Mouse (Mus musculus) limb, embryonic 12.5 days (tissue): ENCODE results near the gene Peg10. TPM values are rescaled to one million over a fixed set of nuclear protein-coding genes. Genes with fewer than 3 reads are reported as not detected.
"Not testable (repeated sequence)": the region's sequence is repeated elsewhere in the genome, so short reads cannot be mapped to it uniquely, and the experiment has no call there.

Experiments used
- ATAC-seq: fragments of 200-750 bp; cut with Nextera tagmentation; 2 replicates; pipeline ENCODE4 v1.8.0; 2017; ENCODE audit warnings: low read depth, moderate TSS enrichment; ENCODE audit not compliant: insufficient number of reproducible peaks, insufficient read depth, low FRiP score, low TSS enrichment
- H3K27ac ChIP-seq: fragments of 300-500 bp; sonication (generic); 2 replicates; pipeline ENCODE4 v1.5.1; 2016; ENCODE audit warnings: mild to moderate bottlenecking, moderate library complexity
- H3K27me3 ChIP-seq: fragments of 300-500 bp; sonication (generic); 2 replicates; pipeline ENCODE4 v1.6.1; 2016; ENCODE audit warnings: mild to moderate bottlenecking, moderate library complexity
- H3K36me3 ChIP-seq: fragments of 300-500 bp; sonication (generic); 2 replicates; pipeline ENCODE4 v1.6.1; 2016; ENCODE audit warnings: mild to moderate bottlenecking, moderate library complexity
- H3K4me1 ChIP-seq: fragments of 300-500 bp; sonication (generic); replicated peaks from 2 replicates; pipeline ENCODE4 v1.6.1; 2016
- H3K4me2 ChIP-seq: fragments of 300-500 bp; sonication (generic); 2 replicates; pipeline ENCODE4 v1.6.1; 2016; ENCODE audit warnings: mild to moderate bottlenecking, moderate library complexity
- H3K4me3 ChIP-seq: fragments of 300-500 bp; sonication (generic); replicated peaks from 2 replicates; pipeline ENCODE4 v1.5.1; 2016; ENCODE audit warnings: mild to moderate bottlenecking
- H3K9ac ChIP-seq: fragments of 300-500 bp; sonication (generic); replicated peaks from 2 replicates; pipeline ENCODE4 v1.6.1; 2016; ENCODE audit warnings: mild to moderate bottlenecking, moderate library complexity
- H3K9me3 ChIP-seq: fragments of 300-500 bp; sonication (generic); 2 replicates; pipeline ENCODE4 v1.6.1; 2016; ENCODE audit warnings: mild to moderate bottlenecking, moderate library complexity
- WGBS: fragments of 180-500 bp; shearing (Covaris S2); methylation state at CpG from one replicate; pipeline ENCODE4 v1.1.7; 2016; 5-methylcytosine and 5-hydroxymethylcytosine counted together
- polyA plus RNA-seq: library from polyadenylated mRNA; unstranded; fragments of >200 nt; fragmentation: Nextera tagmentation; extraction: Ambion mirVana; gene quantifications from 2 replicates; pipeline ENCODE4 v1.2.1, GENCODE M21; 2016

Gene Peg10
- polyA plus RNA-seq, 1 experiment from 2014 or later = 9.1 TPM

GRCm38 (mm10) chr6:4749091-4749490 is 2.0 kb downstream of the Peg10 start:
- H3K36me3 ChIP-seq = peaks cover 5% of the 10 kb centered on the region
- H3K4me3 ChIP-seq = peak overlapping the region; percentile 49
- 52% methylated on average over 22 of the region's 22 CpGs for WGBS
- H3K9me3 ChIP-seq = peaks cover 33% of the 10 kb centered on the region
- H3K27ac ChIP-seq = no peak overlapping the region
- H3K4me1 ChIP-seq = peaks cover 7% of the 10 kb centered on the region; the same call in 1 of the 2 replicates
- peak; percentile 91 for ATAC-seq
- peak overlapping the region; percentile 62 for H3K4me2 ChIP-seq
- H3K27me3 ChIP-seq = no peaks in the 10 kb centered on the region
- no peak overlapping the region for H3K9ac ChIP-seq

GRCm38 (mm10) chr6:4751355-4751754 is 4.2 kb downstream of the Peg10 start:
- H3K9me3 ChIP-seq = peaks cover 55% of the 10 kb centered on the region
- no peak overlapping the region for H3K9ac ChIP-seq
- H3K4me3 ChIP-seq = no peak overlapping the region
- no peaks in the 10 kb centered on the region for H3K27me3 ChIP-seq
- H3K4me2 ChIP-seq = peak overlapping the region; percentile 16; the same call in 1 of the 2 replicates
- H3K27ac ChIP-seq = no peak overlapping the region
- no peak for ATAC-seq
- H3K36me3 ChIP-seq = peaks cover 28% of the 10 kb centered on the region
- peaks cover 7% of the 10 kb centered on the region; the same call in 1 of the 2 replicates for H3K4me1 ChIP-seq
- WGBS = 33% methylated on average over 4 of the region's 4 CpGs

GRCm38 (mm10) chr6:4754286-4754685 is 7.2 kb downstream of the Peg10 start:
- no peaks in the 10 kb centered on the region for H3K27me3 ChIP-seq
- H3K4me2 ChIP-seq = no peak overlapping the region
- H3K9ac ChIP-seq = no peak overlapping the region
- H3K4me3 ChIP-seq = no peak overlapping the region
- ATAC-seq = no peak
- peaks cover 7% of the 10 kb centered on the region; the same call in 1 of the 2 replicates for H3K4me1 ChIP-seq
- peaks cover 37% of the 10 kb centered on the region for H3K36me3 ChIP-seq
- H3K9me3 ChIP-seq = peaks cover 26% of the 10 kb centered on the region
- no peak overlapping the region for H3K27ac ChIP-seq
- 91% methylated on average over 10 of the region's 10 CpGs for WGBS

DNA sequence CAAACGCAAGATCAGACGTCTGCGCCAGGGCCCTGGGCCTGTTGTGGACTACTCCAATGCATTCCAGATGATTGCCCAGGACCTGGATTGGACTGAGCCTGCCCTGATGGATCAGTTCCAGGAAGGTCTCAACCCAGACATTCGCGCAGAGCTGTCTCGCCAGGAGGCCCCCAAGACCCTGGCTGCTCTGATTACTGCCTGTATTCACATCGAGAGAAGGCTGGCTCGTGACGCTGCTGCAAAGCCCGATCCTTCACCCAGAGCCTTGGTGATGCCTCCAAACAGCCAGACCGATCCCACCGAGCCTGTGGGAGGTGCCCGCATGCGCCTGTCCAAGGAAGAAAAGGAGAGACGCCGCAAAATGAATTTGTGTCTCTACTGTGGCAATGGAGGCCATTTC is 7.8 kb downstream of the Peg10 start:
- peaks cover 37% of the 10 kb centered on the region for H3K36me3 ChIP-seq
- no peaks in the 10 kb centered on the region for H3K27me3 ChIP-seq
- WGBS = 92% methylated on average over 16 of the region's 16 CpGs
- peaks cover 7% of the 10 kb centered on the region; the same call in 1 of the 2 replicates for H3K4me1 ChIP-seq
- H3K9ac ChIP-seq = no peak overlapping the region
- no peak overlapping the region for H3K27ac ChIP-seq
- H3K9me3 ChIP-seq = peaks cover 26% of the 10 kb centered on the region
- no peak overlapping the region for H3K4me3 ChIP-seq
- ATAC-seq = no peak
- no peak overlapping the region for H3K4me2 ChIP-seq

- not testable (repeated sequence) for H3K27me3 ChIP-seq, H3K27ac ChIP-seq, H3K9ac ChIP-seq, H3K4me3 ChIP-seq, H3K4me2 ChIP-seq, H3K4me1 ChIP-seq, H3K9me3 ChIP-seq, ATAC-seq
- WGBS = 40% methylated on average over 3 of the region's 3 CpGs
- H3K36me3 ChIP-seq = peaks cover 10% of the 10 kb centered on the region; the same call in 1 of the 2 replicates
These were observed 14.5 kb downstream of the Peg10 start for GRCm38 (mm10) chr6:4761415-4762142.

DNA sequence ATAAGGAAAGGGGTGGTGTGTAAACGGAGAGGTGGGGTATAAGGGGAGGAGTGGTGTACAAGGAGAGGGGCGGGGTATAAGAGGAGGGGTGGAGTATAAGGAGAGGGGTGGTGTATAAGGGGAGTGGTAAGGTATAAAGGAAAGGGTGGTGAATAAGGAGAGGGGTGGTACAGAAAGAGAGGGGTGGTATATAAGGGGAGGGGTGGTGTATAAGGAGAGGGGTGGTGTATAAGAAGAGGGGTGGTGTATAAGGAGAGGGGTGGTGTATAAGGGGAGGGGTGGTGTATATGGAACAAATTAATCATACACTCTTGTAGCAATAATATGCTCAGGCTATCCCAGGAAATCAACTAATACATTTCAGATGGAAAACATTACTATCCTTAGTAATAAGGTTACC is 15.1 kb downstream of the Peg10 start:
- no peak overlapping the region for H3K4me2 ChIP-seq
- no peaks in the 10 kb centered on the region for H3K4me1 ChIP-seq
- WGBS = 41% methylated on average over 2 of the region's 2 CpGs
- H3K27ac ChIP-seq = no peak overlapping the region
- H3K27me3 ChIP-seq = no peaks in the 10 kb centered on the region
- ATAC-seq = peak; percentile 99
- no peak overlapping the region for H3K4me3 ChIP-seq
- H3K9ac ChIP-seq = no peak overlapping the region
- peaks cover 3% of the 10 kb centered on the region; the same call in 1 of the 2 replicates for H3K36me3 ChIP-seq
- H3K9me3 ChIP-seq = no peaks in the 10 kb centered on the region

- no peak overlapping the region for H3K4me3 ChIP-seq
- peaks cover 4% of the 10 kb centered on the region; the same call in 1 of the 2 replicates for H3K4me1 ChIP-seq
- H3K9me3 ChIP-seq = peaks cover 3% of the 10 kb centered on the region; the same call in 1 of the 2 replicates
- no peak for ATAC-seq
- H3K4me2 ChIP-seq = no peak overlapping the region
- H3K27me3 ChIP-seq = no peaks in the 10 kb centered on the region
- H3K36me3 ChIP-seq = no peaks in the 10 kb centered on the region
- H3K9ac ChIP-seq = no peak overlapping the region
- 89% methylated on average over 1 of the region's 1 CpGs for WGBS
- H3K27ac ChIP-seq = no peak overlapping the region
These were observed 49.2 kb downstream of the Peg10 start for GRCm38 (mm10) chr6:4796281-4796680.

DNA sequence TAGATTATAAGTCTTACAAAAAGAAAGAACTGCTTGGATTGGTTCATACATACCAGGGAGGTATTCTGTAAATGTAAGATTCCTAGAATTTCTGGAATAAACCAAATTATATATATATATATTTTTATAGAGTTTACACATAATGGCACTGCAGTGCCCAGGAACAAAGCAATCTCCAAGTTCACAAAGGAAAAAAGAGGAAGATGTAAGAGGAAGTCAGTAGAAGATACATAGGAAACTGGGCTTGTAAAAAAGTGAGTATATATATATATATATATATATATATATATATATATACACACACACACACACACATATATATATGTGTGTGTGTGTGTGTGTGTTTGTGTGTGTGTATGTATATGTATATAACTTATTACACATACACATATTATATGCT is 50.2 kb downstream of the Peg10 start:
- ATAC-seq, H3K4me2 ChIP-seq, H3K9ac ChIP-seq, H3K9me3 ChIP-seq, H3K27ac ChIP-seq, H3K4me1 ChIP-seq, H3K36me3 ChIP-seq, H3K4me3 ChIP-seq, H3K27me3 ChIP-seq: not testable (repeated sequence)

GRCm38 (mm10) chr6:4798382-4798781 is 51.3 kb downstream of the Peg10 start:
- Histone ChIP-seq H3K4me1 (0 out of 2 replicates have a peak, but pooled peaks cover 6% of the 10 kb centered on the region), H3K9ac (no peak overlapping the region), H3K36me3 (no peaks in the 10 kb centered on the region), H3K4me2 (no peak overlapping the region), H3K27ac (no peak overlapping the region), H3K9me3 (peaks cover 3% of the 10 kb centered on the region; the same call in 1 of the 2 replicates), H3K27me3 (no peaks in the 10 kb centered on the region), H3K4me3 (no peak overlapping the region)
- ATAC-seq = no peak
- 62% methylated on average over 2 of the region's 2 CpGs for WGBS

DNA sequence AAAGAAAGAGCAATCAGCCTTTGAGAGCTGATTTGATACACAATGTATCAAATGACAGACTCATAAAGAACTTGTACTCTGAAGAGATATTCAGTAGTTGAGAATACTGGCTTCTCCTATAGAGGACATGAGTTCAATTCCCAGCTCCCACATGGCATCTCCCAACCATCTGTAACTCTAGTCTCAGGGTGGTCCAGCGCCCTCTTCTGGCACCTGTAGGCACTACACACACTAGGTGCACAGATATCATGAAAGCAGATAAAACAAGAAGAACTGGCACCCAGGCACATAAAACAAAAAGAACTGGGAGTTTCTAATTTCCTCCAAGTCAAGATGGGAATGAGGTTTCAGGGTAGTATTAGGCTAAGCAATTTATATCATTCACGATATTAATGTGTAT is 52.3 kb downstream of the Peg10 start:
- Histone ChIP-seq H3K9me3 (peaks cover 3% of the 10 kb centered on the region; the same call in 1 of the 2 replicates), H3K4me2 (no peak overlapping the region), H3K27me3 (no peaks in the 10 kb centered on the region), H3K27ac (no peak overlapping the region), H3K4me3 (no peak overlapping the region), H3K4me1 (0 out of 2 replicates have a peak, but pooled peaks cover 3% of the 10 kb centered on the region), H3K9ac (no peak overlapping the region), H3K36me3 (no peaks in the 10 kb centered on the region)
- WGBS = 74% methylated on average over 2 of the region's 2 CpGs
- ATAC-seq = no peak

DNA sequence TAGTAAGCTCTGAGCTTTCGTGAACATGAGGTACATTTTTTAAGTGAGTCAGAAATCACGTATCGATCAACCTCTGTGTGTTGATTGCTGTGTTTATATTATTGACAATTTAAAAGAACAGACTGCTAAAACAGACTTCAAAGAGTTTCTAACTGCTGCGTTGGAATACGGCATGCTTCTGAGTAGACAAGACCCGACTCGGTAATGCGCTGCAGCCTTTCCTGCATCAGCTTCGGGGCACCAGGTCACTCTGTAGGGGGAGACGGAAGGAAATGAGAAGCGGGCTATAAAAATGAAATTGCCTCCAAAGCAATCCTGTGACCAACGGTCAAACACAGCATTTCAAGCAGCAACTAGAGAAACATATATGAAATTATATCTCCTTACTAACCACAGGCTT is 59.9 kb downstream of the Peg10 start:
- H3K9ac ChIP-seq = no peak overlapping the region
- H3K9me3 ChIP-seq = no peaks in the 10 kb centered on the region
- no peak for ATAC-seq
- peak overlapping the region; percentile 33 for H3K4me2 ChIP-seq
- H3K27me3 ChIP-seq = no peaks in the 10 kb centered on the region
- no peaks in the 10 kb centered on the region for H3K36me3 ChIP-seq
- peak overlapping the region; percentile 51; the same call in 1 of the 2 replicates for H3K27ac ChIP-seq
- H3K4me3 ChIP-seq = no peak overlapping the region
- peaks cover 34% of the 10 kb centered on the region for H3K4me1 ChIP-seq
- WGBS = 9% methylated on average over 12 of the region's 12 CpGs
